Mouse (Mus musculus): ENCODE results near the gene Col9a1. TPM values are rescaled to one million over a fixed set of nuclear protein-coding genes. Genes with fewer than 3 reads are reported as not detected.

The Col9a1 gene
- total RNA-seq (2021), result under 1 TPM; 0.15 to 0.19 TPM
- long read RNA-seq, experiment 1, partial matches to known transcripts, result 0 of 1 reads
- long read RNA-seq, experiment 1, other reads (novel, unspliced or antisense), result 0 of 1 reads
- long read RNA-seq, experiment 2, result 0 reads

- intact Hi-C loops (cut with DNase I), result no loop called here
- no peak for DNase-seq
These were observed at the start of gene Col9a1 for GRCm38 (mm10) chr1:24177224-24177851. TSS of gene Col9a1 (plus strand) at chr1:24177610.

- no peak for DNase-seq
- intact Hi-C loops (cut with DNase I), result no loop called here
These were observed 49.5 kb upstream of the Col9a1 start for GRCm38 (mm10) chr1:24127866-24128265.

- intact Hi-C loops (cut with DNase I), result no loop called here
- no peak for DNase-seq
These were observed 43.6 kb upstream of the Col9a1 start for GRCm38 (mm10) chr1:24133853-24134252.

GRCm38 (mm10) chr1:24134792-24135191, 42.6 kb upstream of the Col9a1 start:
- DNase-seq, result no peak
- intact Hi-C loops (cut with DNase I), result no loop called here

GRCm38 (mm10) chr1:24137133-24137532, 40.3 kb upstream of the Col9a1 start:
- intact Hi-C loops (cut with DNase I), result loop anchor here (1.0 kb wide), 1 partner anchor 112 kb away; no protein-coding TSS in a partner anchor
- DNase-seq, result peak; percentile 47 to 65

- intact Hi-C loops (cut with DNase I), result no loop called here
These were observed 36.9 kb upstream of the Col9a1 start for GRCm38 (mm10) chr1:24140555-24140954.

GRCm38 (mm10) chr1:24143504-24143903, 33.9 kb upstream of the Col9a1 start:
- no peak for DNase-seq
- intact Hi-C loops (cut with DNase I), result no loop called here

More at GRCm38 (mm10) chr1:24140555-24140954, 36.9 kb upstream of the Col9a1 start:
- no peak for DNase-seq

- intact Hi-C loops (cut with DNase I), result no loop called here
- DNase-seq, result no peak
These were observed 19.7 kb upstream of the Col9a1 start for GRCm38 (mm10) chr1:24157751-24158150.

GRCm38 (mm10) chr1:24169410-24169809, 8.0 kb upstream of the Col9a1 start:
- intact Hi-C loops (cut with DNase I), result no loop called here
- no peak for DNase-seq

- peak; percentile 22 to 55 for DNase-seq
- intact Hi-C loops (cut with DNase I), result loop anchor here (2.0 kb wide), 1 partner anchor 345 kb away; no protein-coding TSS in a partner anchor
These were observed 6.1 kb upstream of the Col9a1 start for GRCm38 (mm10) chr1:24171205-24171866.

GRCm38 (mm10) chr1:24171898-24172297, 5.5 kb upstream of the Col9a1 start:
- no peak for DNase-seq
- intact Hi-C loops (cut with DNase I), result loop anchor here (2.0 kb wide), 1 partner anchor 345 kb away; no protein-coding TSS in a partner anchor

GRCm38 (mm10) chr1:24172656-24173055, 4.8 kb upstream of the Col9a1 start:
- intact Hi-C loops (cut with DNase I), result no loop called here
- no peak for DNase-seq

GRCm38 (mm10) chr1:24175761-24176160, 1.6 kb upstream of the Col9a1 start:
- no peak for DNase-seq
- intact Hi-C loops (cut with DNase I), result no loop called here

- DNase-seq, result no peak
- intact Hi-C loops (cut with DNase I), result no loop called here
These were observed 2.4 kb downstream of the Col9a1 start for GRCm38 (mm10) chr1:24179856-24180255.

- intact Hi-C loops (cut with DNase I), result no loop called here
- DNase-seq, result no peak
These were observed 7.6 kb downstream of the Col9a1 start for GRCm38 (mm10) chr1:24184981-24185380.

GRCm38 (mm10) chr1:24186964-24187363, 9.6 kb downstream of the Col9a1 start:
- intact Hi-C loops (cut with DNase I), result no loop called here
- no peak for DNase-seq

- intact Hi-C loops (cut with DNase I), result no loop called here
- no peak for DNase-seq
These were observed 14.3 kb downstream of the Col9a1 start for GRCm38 (mm10) chr1:24191668-24192067.

- DNase-seq, result no peak
- intact Hi-C loops (cut with DNase I), result no loop called here
These were observed 16.7 kb downstream of the Col9a1 start for GRCm38 (mm10) chr1:24194111-24194510.

- intact Hi-C loops (cut with DNase I), result no loop called here
- DNase-seq, result no peak
These were observed 17.8 kb downstream of the Col9a1 start for GRCm38 (mm10) chr1:24195070-24195840.

GRCm38 (mm10) chr1:24195951-24196517, 18.6 kb downstream of the Col9a1 start:
- intact Hi-C loops (cut with DNase I), result no loop called here

More at GRCm38 (mm10) chr1:24195951-24196517, 18.6 kb downstream of the Col9a1 start:
- no peak for DNase-seq

All from heart, postnatal 14 days (tissue).